Mouse (Mus musculus) gastrocnemius, adult 8-10 months (tissue): ENCODE results near the gene Cdh3. TPM values are rescaled to one million over a fixed set of nuclear protein-coding genes. Genes with fewer than 3 reads are reported as not detected.

Experiments
- DNase-seq, 2 experiments: peaks; one replicate each; pipeline ENCODE4 v3.0.0; 2022; ENCODE audit warnings: low spot score in 2 of 2
- total RNA-seq, 4 experiments: library from RNA; stranded (reverse); gene quantifications; 2 replicates each; pipeline ENCODE4 v1.2.4; 2022

Cdh3 gene
- total RNA-seq, 4 experiments from 2014 or later = 0.05 TPM; not detected in 3

DNA sequence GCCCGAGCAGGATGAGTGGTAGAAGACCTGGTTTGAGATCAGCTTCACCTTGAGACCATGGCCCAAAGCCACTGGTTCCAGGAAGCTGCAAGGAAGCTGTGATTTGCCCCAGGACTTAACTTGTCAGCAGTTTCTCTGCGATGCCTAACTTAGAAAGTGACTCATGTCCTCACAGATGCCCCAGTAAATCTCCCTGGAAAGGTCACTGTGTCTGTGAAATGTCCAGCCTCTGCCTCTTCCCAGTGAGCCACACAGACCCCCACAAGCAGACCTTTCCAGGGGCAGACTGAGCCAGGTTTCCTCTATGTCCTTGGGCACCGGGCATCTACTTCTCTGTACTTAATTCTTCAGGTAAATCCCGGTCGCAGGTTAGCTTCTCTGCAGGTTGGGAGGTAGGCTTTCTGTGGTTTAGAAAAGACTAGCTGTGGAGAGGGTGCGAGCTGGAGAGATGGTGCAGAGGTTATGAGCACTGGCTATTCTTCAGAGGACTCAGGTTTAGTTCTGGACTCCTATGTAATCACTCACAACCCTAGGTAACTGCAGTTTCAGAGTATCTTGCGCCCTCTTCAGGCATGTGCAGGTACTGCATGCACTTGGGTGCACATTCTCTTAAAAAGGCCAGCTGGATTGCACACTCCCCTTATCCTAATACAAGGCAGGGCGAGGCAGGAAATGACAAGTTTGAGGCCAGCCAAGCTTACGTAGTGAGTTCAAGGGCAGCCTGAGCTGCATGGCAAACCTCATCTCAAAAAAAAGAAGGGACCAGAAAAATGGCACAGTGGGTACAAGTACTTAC is 16.7 kb downstream of the Cdh3 start:
- DNase-seq = no peak

DNA sequence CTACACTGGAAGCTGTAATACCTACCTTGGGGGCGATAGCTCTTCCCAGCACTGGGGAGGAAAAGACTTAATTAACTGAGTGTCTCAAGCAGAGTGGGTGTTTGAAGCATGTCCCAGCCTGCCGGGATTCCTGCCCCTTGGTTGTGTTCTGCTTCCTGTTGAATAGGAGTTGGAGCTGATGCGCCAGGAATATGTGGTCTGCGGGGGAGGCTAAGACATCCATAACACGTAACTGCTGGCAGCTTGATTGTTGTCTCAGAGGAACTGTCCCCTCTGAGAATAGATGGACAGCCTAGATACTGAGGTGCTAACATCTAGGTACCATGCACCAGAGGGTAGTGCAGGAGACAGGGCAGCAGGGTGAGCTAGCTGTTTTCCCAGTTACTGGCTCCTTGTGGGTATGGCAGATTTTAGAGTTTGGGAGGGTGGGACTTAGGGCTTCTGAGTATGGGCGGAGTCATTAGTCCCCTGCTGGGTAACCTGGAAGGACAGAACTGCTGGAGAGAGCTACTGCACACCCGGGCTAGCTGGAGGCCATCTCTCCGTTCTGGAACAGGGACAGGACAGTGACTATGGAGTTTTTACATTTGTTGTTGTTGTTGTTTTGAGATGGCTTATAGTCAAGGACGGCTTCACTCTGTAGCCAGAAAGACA is 18.0 kb downstream of the Cdh3 start:
- DNase-seq = no peak

DNA sequence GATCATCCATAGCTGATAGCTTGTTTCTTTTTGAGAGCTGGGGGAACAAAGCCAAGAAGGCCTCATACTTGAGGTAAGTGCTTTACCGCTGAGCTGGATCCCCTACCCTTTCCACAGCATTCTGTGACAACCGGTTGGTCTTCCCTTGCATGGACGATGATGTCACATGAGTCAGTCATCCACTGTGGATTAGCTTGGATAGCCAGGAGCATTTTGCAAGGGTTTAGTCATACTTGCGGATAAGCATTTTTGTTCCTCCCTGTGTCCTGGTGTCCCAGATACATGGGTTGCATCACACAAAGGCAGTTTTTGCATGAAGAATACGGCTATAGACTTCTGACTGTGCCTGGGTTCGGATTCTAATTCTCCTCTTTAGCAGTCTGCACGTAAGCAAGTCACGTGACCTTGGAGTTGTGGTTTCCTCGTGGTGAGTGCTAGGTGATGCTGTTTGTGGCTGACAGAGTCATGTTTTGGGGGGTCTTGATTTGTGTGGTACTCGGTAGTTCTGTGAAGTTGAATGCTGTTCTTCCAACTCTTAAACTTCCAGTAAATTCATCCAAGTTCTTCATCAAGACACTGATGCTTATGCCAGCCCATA is 19.3 kb downstream of the Cdh3 start:
- DNase-seq = no peak

DNA sequence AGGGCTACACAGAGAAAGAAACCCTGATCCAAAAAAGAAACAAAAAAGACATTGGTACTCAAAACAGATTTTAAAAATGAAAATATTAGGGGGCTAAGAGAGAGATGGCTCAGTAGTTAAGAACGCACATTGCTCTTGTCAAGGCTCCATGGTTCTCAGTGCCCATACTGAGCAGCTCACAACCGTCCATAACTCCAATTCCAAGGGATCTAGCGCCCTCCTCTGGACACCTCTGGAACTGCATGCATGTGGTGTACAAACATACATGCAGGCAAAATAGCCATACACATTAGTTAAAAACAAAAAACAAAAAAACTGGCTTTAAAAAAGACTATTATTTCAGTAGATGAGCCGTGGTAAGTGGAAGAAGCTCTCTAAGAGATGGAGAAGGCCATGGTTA is 19.9 kb downstream of the Cdh3 start:
- no peak for DNase-seq

DNA sequence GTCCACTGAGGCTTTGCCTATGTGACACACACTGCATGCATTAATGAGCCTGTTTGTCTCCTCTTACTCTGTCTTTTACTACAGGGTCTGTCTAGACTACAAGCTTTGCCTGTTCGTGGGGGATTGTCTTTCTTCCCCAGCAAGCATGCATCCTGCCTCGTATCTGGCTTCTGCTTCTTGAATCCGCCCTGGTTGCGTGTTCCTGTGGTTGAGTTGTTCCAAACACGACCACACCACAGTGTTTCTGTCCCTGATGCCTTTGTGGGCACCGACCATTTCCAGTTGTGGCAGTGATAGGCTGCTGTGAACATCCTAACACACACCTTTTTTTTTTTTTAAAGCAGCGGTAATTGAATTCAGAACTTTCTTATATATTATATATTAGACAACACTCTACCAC is 23.0 kb downstream of the Cdh3 start:
- no peak for DNase-seq

DNA sequence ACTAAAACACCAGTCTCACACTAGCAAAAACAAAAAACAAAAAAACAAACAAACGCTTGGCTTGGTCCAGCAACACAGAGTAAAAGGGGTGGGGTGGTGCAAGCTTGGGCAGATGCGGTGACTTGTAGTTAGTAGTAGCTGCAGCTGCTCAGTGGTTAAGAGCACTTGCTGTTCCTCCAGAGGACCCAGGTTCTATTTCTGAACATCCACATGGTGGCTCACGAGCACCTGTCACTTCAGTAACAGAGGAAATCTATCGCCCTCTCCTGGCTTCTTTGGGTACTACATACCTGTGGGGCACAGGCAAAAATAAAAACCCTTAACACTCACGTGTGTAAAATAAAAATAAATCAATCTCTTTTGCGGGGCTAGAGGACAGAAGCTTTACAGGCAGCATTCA is 23.8 kb downstream of the Cdh3 start:
- no peak for DNase-seq

DNA sequence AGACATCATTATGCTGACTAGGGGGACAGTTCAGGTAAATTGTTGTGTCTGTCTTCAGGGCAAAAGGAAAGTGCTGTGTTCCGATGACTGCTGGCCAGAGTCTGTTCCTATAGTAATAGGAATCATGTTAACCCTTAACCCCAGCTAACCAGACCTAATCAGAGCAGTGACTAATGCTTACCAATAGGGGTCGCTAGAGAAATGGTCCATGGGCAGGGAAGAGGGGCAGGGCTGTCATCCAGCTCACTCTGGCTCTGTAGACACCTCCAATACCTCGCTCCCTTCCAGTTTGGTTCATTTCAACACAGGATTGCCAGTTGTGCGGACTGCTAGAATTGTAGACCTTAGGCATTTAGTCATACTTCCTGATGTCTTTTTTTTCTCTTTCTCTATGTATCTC is 24.8 kb downstream of the Cdh3 start:
- no peak for DNase-seq

DNA sequence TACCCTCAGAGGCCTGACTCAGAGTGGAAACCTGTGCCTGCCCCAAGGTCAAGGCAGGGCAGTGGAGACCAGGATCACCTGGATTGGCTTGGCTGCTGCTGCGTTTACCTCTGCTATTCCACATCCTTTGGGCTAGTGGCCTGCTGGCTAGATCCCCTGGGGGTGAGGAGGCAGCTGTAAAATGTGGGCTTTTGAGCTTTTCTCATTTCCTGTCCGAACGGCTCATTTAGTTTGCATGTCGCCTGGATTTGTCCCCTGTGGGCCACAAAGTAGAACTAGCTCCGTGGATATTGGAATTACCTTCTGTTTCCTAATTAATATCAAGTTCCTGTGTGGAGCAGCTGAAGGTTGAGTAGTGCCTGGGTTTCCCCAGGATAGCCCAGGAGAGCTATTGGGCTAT is 28.5 kb downstream of the Cdh3 start:
- no peak for DNase-seq

DNA sequence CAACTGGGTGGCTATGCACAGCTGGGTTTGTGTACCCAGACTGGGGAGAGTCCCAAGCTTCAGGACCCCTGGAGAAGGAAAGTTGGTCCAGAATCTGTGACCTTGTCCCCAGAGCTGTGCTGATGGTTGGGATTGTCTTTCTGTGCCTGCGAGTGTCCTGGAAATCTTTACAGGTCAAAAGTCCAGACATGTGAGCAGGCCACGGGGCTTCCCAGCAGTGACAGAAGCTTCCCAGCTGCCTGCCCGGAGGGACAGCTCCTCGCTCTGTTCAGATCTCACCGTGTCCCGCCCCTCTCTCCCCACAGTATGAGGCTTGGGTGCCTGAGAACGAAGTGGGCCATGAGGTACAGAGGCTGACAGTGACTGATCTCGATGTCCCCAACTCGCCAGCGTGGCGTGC is 30.3 kb downstream of the Cdh3 start:
- DNase-seq = no peak

DNA sequence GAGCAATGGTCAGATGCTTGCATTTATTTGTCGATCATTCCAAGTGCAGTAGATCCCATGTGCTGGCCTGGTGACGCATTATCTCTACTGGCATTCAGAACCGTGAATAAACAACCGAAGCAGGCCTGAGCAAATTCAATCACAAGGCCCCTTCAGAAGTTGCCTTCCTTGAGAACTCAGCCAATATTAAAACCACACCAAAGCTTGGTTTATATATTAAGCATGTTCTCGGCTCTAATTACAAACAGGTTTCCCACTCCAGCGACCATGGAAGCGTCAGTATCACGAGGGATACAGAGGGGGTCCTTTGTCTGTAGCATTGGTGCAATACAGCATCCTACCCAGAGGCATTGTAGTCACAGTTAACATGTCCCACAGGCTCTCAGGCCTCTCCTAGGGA is 32.4 kb downstream of the Cdh3 start:
- no peak for DNase-seq

DNA sequence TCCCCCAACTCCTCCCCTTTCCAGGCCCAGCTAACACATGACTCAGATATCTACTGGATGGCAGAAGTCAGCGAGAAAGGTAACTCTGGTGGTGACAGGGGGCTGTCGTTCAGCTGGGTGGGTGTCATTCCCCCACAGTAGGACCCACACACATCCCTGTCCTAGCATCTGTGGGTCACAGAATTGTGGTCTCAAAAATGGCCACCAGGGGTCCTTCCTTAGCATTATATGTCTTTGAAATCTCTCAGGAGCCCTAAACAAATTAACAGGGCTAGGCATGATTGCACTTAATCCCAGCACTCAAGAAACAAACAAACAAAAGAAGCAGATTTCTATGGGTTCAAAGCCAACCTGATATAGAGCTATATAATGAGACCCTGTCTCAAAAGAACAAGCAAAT is 34.5 kb downstream of the Cdh3 start:
- DNase-seq = no peak

DNA sequence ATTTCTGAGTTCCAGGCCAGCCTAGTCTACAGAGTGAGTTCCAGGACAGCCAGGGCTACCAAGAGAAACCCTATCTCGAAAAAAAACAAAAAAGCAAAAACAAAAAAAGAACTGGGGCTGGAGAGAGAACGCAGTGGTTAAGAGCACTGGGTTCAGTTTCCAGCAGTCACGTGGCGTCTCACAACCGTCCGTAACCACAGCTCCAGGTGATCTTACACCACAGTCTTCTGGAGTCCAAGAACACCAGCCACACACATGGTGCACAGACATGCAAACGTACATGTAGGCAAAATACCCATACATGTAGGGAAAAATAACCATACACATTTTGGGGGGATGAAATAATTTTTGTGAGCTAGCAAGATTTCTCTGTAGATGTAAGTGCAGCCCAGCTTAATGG is 36.1 kb downstream of the Cdh3 start:
- DNase-seq = no peak

DNA sequence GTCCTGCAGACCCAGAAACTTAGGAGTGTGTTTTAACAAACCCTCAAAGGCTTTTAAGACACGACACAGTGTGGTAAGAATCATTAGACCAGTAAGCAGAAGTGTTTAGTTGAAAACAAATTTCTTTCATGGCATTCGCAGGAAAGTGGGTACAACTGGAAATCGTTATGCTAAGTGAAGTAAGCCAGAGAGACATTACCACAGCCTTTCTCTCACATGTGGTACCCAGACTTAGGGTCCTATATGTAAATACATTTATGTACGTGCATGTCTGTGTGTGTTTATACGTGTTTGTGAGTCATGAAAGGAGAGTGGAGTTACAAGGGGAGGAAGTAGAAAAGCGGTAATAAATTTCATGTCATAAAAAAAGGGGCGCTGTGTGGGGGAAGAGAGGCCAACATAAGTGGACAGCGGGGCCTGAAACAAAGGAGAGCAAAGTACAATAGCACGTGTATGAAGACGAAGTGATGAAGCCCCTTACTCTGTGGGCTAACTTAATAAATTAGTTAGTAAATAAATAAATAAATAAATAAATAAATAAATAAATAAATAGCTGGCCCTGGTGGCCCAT is 37.8 kb downstream of the Cdh3 start:
- no peak for DNase-seq

DNA sequence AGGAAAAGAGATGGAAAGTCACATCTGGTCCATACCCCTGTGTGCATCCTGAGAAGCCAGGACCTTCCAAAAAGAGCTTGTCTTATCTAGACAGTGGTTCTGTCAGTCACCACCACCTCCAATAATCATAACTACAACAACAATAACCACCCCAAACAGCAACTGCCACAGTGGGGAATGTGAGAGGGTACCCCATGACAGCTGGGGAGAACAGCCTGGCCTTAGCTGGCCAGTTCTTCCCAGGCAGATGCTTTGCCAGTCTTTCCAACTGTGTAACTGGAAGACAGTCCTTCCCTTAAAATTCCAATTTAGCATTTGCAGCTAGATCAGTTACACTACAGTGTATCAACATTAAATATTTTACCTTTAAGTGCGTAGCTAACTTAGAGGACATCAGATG is 40.2 kb downstream of the Cdh3 start:
- no peak for DNase-seq

DNA sequence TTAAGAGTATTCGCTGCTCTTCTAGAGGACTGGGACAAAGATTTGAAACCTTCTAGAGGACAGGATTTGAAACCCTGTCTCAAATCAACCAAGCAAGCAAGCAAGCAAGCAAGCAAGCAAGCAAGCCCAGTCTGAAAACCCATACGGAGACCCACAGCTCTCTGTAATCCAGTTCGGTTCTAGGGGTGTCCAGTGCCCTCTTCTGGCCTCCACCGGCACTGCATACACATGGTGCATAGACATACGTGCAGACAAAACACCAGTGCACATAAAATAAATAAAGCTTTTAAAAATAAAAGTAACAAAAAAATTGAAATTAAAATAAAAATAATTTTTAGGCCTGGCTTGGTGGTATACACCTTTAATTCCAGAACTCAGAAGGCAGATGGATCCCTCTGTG is 43.3 kb downstream of the Cdh3 start:
- DNase-seq = no peak

DNA sequence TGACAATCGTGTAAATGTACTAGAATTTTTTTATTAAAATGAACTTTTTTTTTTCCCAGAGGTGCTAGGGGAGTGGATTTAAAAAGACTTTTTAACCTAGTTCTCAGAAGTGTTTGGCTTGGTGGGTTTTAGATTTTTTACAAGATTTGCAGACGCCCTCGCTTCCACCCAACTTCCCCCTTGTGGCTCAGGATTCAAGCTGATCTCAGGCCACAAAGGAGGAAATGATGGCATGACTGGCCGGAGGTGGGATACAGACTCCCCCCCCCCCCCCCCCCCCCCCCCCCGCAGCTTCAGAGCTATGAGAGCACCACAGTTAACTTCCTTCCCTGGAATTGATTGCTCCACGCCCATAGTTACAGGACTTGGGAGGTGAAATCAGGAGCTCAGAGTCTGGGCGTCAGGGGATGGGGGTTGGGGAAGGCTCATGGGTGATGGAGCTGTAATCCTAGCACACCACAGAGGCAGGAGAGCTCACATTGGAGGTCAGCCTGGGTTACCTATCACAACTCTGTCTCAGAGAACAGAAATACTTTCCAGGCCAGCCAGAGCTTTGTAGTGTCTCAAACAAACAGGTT is 45.5 kb downstream of the Cdh3 start:
- no peak for DNase-seq

DNA sequence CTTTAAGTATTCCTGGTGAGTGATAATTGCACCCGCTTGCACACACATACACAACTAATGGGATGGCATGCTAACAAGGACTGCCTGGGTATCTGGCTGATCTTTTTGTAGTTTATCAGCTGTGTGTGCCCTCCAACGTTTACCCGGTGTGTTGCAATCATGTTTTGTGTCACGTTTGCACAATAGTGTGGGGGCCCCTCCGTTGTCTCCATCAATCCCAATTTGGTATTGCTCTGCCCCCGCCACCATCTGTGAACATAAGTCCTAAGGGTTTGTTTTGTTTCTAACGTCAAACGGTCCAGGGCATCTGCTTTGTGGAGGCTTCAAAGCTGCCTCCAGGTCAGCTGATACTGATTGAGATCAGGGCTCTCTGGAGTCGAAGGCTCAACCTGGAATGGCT is 49.2 kb downstream of the Cdh3 start:
- no peak for DNase-seq

DNA sequence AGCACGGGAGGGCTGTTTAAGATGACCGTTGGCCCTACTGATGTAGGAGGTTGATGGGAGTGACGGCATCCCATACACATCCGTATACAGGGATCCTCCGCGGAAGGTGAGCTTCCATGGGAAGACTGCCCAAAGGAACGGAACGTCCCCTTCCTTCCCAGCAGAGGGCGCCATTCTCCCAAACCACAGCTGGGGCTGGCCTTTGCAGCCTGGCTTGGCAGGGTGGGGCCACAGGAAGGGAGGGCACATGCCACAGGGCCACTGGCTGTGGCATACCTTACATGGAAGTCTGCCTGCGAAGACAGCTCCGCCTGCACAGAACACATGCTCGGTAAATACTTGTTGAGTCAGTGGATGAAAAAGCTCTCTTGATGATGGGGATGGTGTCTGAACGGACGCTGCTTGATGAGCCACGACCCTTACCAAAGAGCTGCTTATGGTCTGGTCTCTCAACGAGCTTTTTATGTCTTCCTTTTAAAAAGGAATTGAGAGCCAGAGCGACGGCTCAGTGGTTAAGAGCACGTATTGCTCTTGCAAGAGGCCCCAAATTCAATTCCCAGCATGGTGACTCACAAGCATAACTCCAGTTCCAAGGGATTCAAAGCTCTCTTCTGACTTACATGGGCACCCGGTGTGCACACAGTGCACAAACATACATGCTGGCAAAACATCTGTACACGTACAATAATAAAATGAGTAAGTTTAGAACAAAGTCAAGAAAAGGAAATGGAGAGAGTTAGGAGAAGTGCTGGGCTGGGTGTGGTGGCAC is 50.6 kb downstream of the Cdh3 start:
- peak; percentile 43 to 44 for DNase-seq

DNA sequence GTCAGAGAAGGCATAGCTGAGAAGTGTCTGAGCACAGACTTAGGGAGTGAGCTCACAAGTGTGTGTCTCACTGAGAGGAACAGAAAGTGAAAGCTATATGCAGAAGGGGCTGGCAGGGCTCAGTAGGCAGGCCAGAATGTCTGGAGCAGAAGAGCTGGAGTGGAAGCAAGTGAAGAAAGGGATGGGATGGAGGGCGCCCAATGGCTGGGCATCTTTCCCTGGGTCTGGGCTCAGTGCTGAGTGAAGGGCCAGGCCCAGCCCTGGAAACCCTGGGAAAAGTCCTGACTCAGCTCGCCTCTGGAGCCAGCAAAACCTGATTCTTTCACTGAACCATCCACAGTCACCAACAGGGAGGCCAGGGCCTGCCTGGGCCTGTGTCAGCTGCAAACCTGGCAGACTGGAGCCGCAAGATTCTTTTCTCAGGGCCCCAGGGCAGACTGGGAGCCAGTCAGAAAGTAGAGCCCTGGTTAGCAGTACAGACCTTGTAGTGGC is 53.0 kb downstream of the Cdh3 start:
- DNase-seq = peak in 1 of 2 experiments; percentile 15

DNA sequence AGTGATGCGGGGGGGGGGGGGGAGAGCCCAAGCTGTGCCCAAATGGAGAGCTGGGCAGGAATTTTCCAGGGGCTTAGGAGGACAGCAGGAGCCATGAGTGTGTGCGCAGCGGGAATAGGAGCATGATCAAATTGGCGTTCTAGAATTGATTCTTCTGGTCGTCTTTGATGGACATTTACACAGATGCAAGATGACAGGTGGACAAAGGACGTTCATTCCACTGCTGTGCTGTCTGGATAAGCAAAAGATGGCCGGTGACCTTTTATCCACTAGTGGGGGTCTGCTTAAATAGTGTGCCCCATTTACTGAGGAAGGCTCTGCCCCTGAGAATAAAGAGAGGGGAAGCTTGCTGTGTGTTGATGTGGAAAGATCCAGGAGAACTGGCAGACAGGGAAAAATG is 58.3 kb downstream of the Cdh3 start:
- no peak for DNase-seq

DNA sequence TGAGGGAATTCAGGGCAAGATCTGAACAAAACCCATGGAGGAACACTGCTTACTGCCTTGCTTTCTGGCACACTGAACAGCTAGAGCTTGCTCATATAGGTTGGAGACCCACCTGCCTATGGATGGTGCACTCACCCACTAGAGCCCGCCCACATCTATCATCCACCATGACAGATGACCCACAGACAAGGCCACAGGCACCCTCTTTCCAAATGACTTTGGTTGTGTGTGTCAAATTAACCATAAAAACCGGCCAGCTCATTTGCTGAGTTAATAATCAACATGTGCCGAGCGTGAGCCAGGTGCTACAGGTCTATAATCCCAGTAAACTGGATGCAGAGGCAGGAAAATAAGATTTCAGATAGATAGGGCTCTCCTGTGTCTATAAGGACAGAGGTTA is 59.7 kb downstream of the Cdh3 start:
- no peak for DNase-seq
